Mouse (Mus musculus): ENCODE results near the gene Tcea2. TPM values are rescaled to one million over a fixed set of nuclear protein-coding genes. Genes with fewer than 3 reads are reported as not detected.

Gene Tcea2
- polyA plus RNA-seq, 1 experiment from 2014 or later = 14.5 TPM

GRCm38 (mm10) chr2:181678780-181679179 lies 1.3 kb upstream of the Tcea2 start:
- Histone ChIP-seq H3K9me3 (replicated peaks) (no peaks in the 10 kb centered on the region), H3K36me3 (no peaks in the 10 kb centered on the region), H3K4me3 (no peak overlapping the region), H3K27ac (replicated peaks) (no peak overlapping the region), H3K4me1 (peaks cover 56% of the 10 kb centered on the region), H3K27me3 (ENCODE audit: low read depth, poor library complexity, severe bottlenecking) (peaks cover 29% of the 10 kb centered on the region)
- DNase-seq (ENCODE audit: low spot score) = peak; percentile 65
- WGBS = 28% methylated on average over 1 of the region's 1 CpGs

- WGBS = 18% methylated on average over 7 of the region's 7 CpGs
- H3K4me1 ChIP-seq = peaks cover 39% of the 10 kb centered on the region
- H3K36me3 ChIP-seq = peaks cover 3% of the 10 kb centered on the region
- H3K9me3 ChIP-seq (replicated peaks) = no peaks in the 10 kb centered on the region
- peaks cover 15% of the 10 kb centered on the region for H3K27me3 ChIP-seq (ENCODE audit: low read depth, poor library complexity, severe bottlenecking)
- peak overlapping the region; percentile 91 for H3K27ac ChIP-seq (replicated peaks)
- no peak for DNase-seq (ENCODE audit: low spot score)
- peak overlapping the region; percentile 76 for H3K4me3 ChIP-seq
Measured at GRCm38 (mm10) chr2:181680716-181681117, 607 bp downstream of the Tcea2 start.

- no peak overlapping the region for H3K27ac ChIP-seq (replicated peaks)
- H3K27me3 ChIP-seq (ENCODE audit: low read depth, poor library complexity, severe bottlenecking) = peaks cover 15% of the 10 kb centered on the region
- no peak for DNase-seq (ENCODE audit: low spot score)
- no peaks in the 10 kb centered on the region for H3K9me3 ChIP-seq (replicated peaks)
- WGBS = 97% methylated on average over 1 of the region's 1 CpGs
- peaks cover 26% of the 10 kb centered on the region for H3K4me1 ChIP-seq
- H3K4me3 ChIP-seq = no peak overlapping the region
- peaks cover 15% of the 10 kb centered on the region for H3K36me3 ChIP-seq
Measured at GRCm38 (mm10) chr2:181681978-181682377, 1.9 kb downstream of the Tcea2 start.

- no peak for DNase-seq (ENCODE audit: low spot score)
- Histone ChIP-seq H3K36me3 (peaks cover 30% of the 10 kb centered on the region), H3K4me1 (peaks cover 20% of the 10 kb centered on the region), H3K4me3 (no peak overlapping the region), H3K9me3 (replicated peaks) (no peaks in the 10 kb centered on the region), H3K27me3 (ENCODE audit: low read depth, poor library complexity, severe bottlenecking) (peaks cover 9% of the 10 kb centered on the region; the same call in 1 of the 2 replicates), H3K27ac (replicated peaks) (no peak overlapping the region)
- 69% methylated on average over 4 of the region's 4 CpGs for WGBS
Measured at GRCm38 (mm10) chr2:181683381-181683780, 3.3 kb downstream of the Tcea2 start.

GRCm38 (mm10) chr2:181684713-181685112 lies 4.6 kb downstream of the Tcea2 start:
- WGBS = 85% methylated on average over 1 of the region's 1 CpGs
- Histone ChIP-seq H3K27ac (replicated peaks) (no peak overlapping the region), H3K27me3 (ENCODE audit: low read depth, poor library complexity, severe bottlenecking) (peaks cover 9% of the 10 kb centered on the region; the same call in 1 of the 2 replicates), H3K4me1 (peaks cover 14% of the 10 kb centered on the region), H3K36me3 (peaks cover 43% of the 10 kb centered on the region), H3K4me3 (no peak overlapping the region), H3K9me3 (replicated peaks) (no peaks in the 10 kb centered on the region)
- DNase-seq (ENCODE audit: low spot score) = no peak

GRCm38 (mm10) chr2:181685686-181686085 lies 5.6 kb downstream of the Tcea2 start:
- no peak for DNase-seq (ENCODE audit: low spot score)
- peaks cover 6% of the 10 kb centered on the region for H3K4me1 ChIP-seq
- H3K27ac ChIP-seq (replicated peaks) = no peak overlapping the region
- H3K27me3 ChIP-seq (ENCODE audit: low read depth, poor library complexity, severe bottlenecking) = peaks cover 9% of the 10 kb centered on the region; the same call in 1 of the 2 replicates
- H3K9me3 ChIP-seq (replicated peaks) = no peaks in the 10 kb centered on the region
- 96% methylated on average over 4 of the region's 4 CpGs for WGBS
- H3K36me3 ChIP-seq = peaks cover 43% of the 10 kb centered on the region
- no peak overlapping the region for H3K4me3 ChIP-seq

- H3K36me3 ChIP-seq = peaks cover 43% of the 10 kb centered on the region
- H3K9me3 ChIP-seq (replicated peaks) = no peaks in the 10 kb centered on the region
- no peak overlapping the region for H3K27ac ChIP-seq (replicated peaks)
- H3K4me1 ChIP-seq = peaks cover 10% of the 10 kb centered on the region
- no peaks in the 10 kb centered on the region for H3K27me3 ChIP-seq (ENCODE audit: low read depth, poor library complexity, severe bottlenecking)
- DNase-seq (ENCODE audit: low spot score) = no peak
- H3K4me3 ChIP-seq = no peak overlapping the region
- 90% methylated on average over 8 of the region's 8 CpGs for WGBS
Measured at GRCm38 (mm10) chr2:181687586-181687985, 7.5 kb downstream of the Tcea2 start.

- Histone ChIP-seq H3K36me3 (peaks cover 43% of the 10 kb centered on the region), H3K9me3 (replicated peaks) (no peaks in the 10 kb centered on the region), H3K27me3 (ENCODE audit: low read depth, poor library complexity, severe bottlenecking) (0 out of 2 replicates have a peak, but pooled peaks cover 3% of the 10 kb centered on the region), H3K27ac (replicated peaks) (no peak overlapping the region), H3K4me3 (no peak overlapping the region), H3K4me1 (peaks cover 30% of the 10 kb centered on the region)
- DNase-seq (ENCODE audit: low spot score) = no peak
- WGBS = 90% methylated on average over 10 of the region's 10 CpGs
Measured at GRCm38 (mm10) chr2:181689466-181690160, 9.5 kb downstream of the Tcea2 start.

GRCm38 (mm10) chr2:181691083-181691482 lies 11.0 kb downstream of the Tcea2 start:
- H3K36me3 ChIP-seq = peaks cover 37% of the 10 kb centered on the region
- DNase-seq (ENCODE audit: low spot score) = no peak

GRCm38 (mm10) chr2:181691571-181691970 lies 11.5 kb downstream of the Tcea2 start:
- Histone ChIP-seq H3K4me3 (no peak overlapping the region), H3K4me1 (peaks cover 31% of the 10 kb centered on the region), H3K9me3 (replicated peaks) (no peaks in the 10 kb centered on the region), H3K27me3 (ENCODE audit: low read depth, poor library complexity, severe bottlenecking) (peaks cover 17% of the 10 kb centered on the region), H3K27ac (replicated peaks) (no peak overlapping the region), H3K36me3 (peaks cover 32% of the 10 kb centered on the region)
- WGBS = 89% methylated on average over 4 of the region's 4 CpGs
- DNase-seq (ENCODE audit: low spot score) = no peak

More at GRCm38 (mm10) chr2:181691083-181691482, 11.0 kb downstream of the Tcea2 start:
- peaks cover 31% of the 10 kb centered on the region for H3K4me1 ChIP-seq
- no peak overlapping the region for H3K27ac ChIP-seq (replicated peaks)
- WGBS = 90% methylated on average over 6 of the region's 6 CpGs
- H3K4me3 ChIP-seq = no peak overlapping the region
- peaks cover 13% of the 10 kb centered on the region; the same call in 1 of the 2 replicates for H3K27me3 ChIP-seq (ENCODE audit: low read depth, poor library complexity, severe bottlenecking)
- no peaks in the 10 kb centered on the region for H3K9me3 ChIP-seq (replicated peaks)

GRCm38 (mm10) chr2:181692304-181692703 lies 12.2 kb downstream of the Tcea2 start:
- 90% methylated on average over 3 of the region's 3 CpGs for WGBS
- H3K4me3 ChIP-seq = peak overlapping the region; percentile 72; the same call in 1 of the 2 replicates
- no peaks in the 10 kb centered on the region for H3K9me3 ChIP-seq (replicated peaks)
- DNase-seq (ENCODE audit: low spot score) = no peak
- H3K4me1 ChIP-seq = peaks cover 31% of the 10 kb centered on the region
- peaks cover 25% of the 10 kb centered on the region for H3K27me3 ChIP-seq (ENCODE audit: low read depth, poor library complexity, severe bottlenecking)
- H3K27ac ChIP-seq (replicated peaks) = no peak overlapping the region
- peaks cover 24% of the 10 kb centered on the region for H3K36me3 ChIP-seq

GRCm38 (mm10) chr2:181693339-181694280 lies 13.5 kb downstream of the Tcea2 start, which contains the start of gene Rgs19:
TSS of gene Rgs19 (minus strand) at chr2:181693977.
- peak within 1 kb of the TSS; percentile 92 for H3K27ac ChIP-seq (replicated peaks)
- WGBS = under 1% methylated on average over 72 of the region's 75 CpGs

More at GRCm38 (mm10) chr2:181693339-181694280, 13.5 kb downstream of the Tcea2 start, which contains the start of gene Rgs19:
- Histone ChIP-seq H3K4me3 (peak within 1 kb of the TSS; percentile 72), H3K36me3 (peaks cover 11% of the 10 kb centered on the region), H3K27me3 (ENCODE audit: low read depth, poor library complexity, severe bottlenecking) (peaks cover 25% of the 10 kb centered on the region), H3K4me1 (peaks cover 36% of the 10 kb centered on the region), H3K9me3 (replicated peaks) (no peaks in the 10 kb centered on the region)
- DNase-seq (ENCODE audit: low spot score) = peak; percentile 84

All from midbrain, embryonic 10.5 days (tissue).